Mouse (Mus musculus) embryo, embryonic 10 days (tissue): ENCODE measurements at regions not wholly inside any gene's neighbourhood (a gene's known extent, or its start where the extent isn't known, plus 50 kb on each side); places are given as distances from the start of the nearest gene placed in this dataset.
A peak's percentile ranks its signal among the peaks of the same experiment; 100 is the strongest.
"Not testable (repeated sequence)": the region's sequence is repeated elsewhere in the genome, so short reads cannot be mapped to it uniquely, and the experiment has no call there.

Experiments
- DNase-seq: peaks from one replicate; pipeline ENCODE4 v3.0.0-alpha.2; 2015; ENCODE audit warnings: low spot score

- no peak for DNase-seq
Measured at GRCm38 (mm10) chr14:38237471-38237870, 1102.4 kb upstream of the Ghitm start.

- no peak for DNase-seq
Measured at GRCm38 (mm10) chr14:38208591-38208990, 1073.5 kb upstream of the Ghitm start.

- DNase-seq = no peak
Measured at GRCm38 (mm10) chr14:38191771-38192170, 1056.7 kb upstream of the Ghitm start.

GRCm38 (mm10) chr14:38185606-38186005 is 1050.5 kb upstream of the Ghitm start:
- DNase-seq = not testable (repeated sequence)

- DNase-seq = no peak
Measured at GRCm38 (mm10) chr14:38152843-38153242, 1017.8 kb upstream of the Ghitm start.

- DNase-seq = peak; percentile 4
Measured at GRCm38 (mm10) chr14:38130719-38131118, 995.6 kb upstream of the Ghitm start.
